Mouse (Mus musculus) hindlimb bud, embryonic 11.5 days (tissue): Measurements from ENCODE around the gene Mios.

Experiments
- DNase-seq: peaks from one replicate; pipeline ENCODE4 v3.0.0-alpha.2; 2012; ENCODE audit warnings: low read depth, low spot score; ENCODE audit errors: extremely low spot score

Gene Mios

GRCm38 (mm10) chr6:8276431-8276830 is 67.4 kb downstream of the Mios start:
- DNase-seq, result no peak

GRCm38 (mm10) chr6:8278426-8279002 is 69.5 kb downstream of the Mios start:
- DNase-seq, result no peak

GRCm38 (mm10) chr6:8283255-8283654 is 74.2 kb downstream of the Mios start:
- no peak for DNase-seq

GRCm38 (mm10) chr6:8285401-8285960 is 76.5 kb downstream of the Mios start:
- no peak for DNase-seq
